Mouse (Mus musculus) embryonic facial prominence, embryonic 11.5 days (tissue): ENCODE results near the gene Cfap44. TPM values are rescaled to one million over a fixed set of nuclear protein-coding genes. Genes with fewer than 3 reads are reported as not detected.

Experiments used
- ATAC-seq: fragments of 200-750 bp; cut with Nextera tagmentation; replicated peaks from 2 replicates; pipeline ENCODE4 v1.8.0; 2017; ENCODE audit warnings: low read depth; ENCODE audit not compliant: insufficient number of reproducible peaks, low FRiP score, low TSS enrichment
- DNase-seq: peaks from one replicate; pipeline ENCODE4 v3.0.0-alpha.2; 2015; ENCODE audit warnings: low spot score
- H3K27ac ChIP-seq: fragments of 300-500 bp; sonication (generic); replicated peaks from 2 replicates; pipeline ENCODE4 v1.5.1; 2014; ENCODE audit warnings: mild to moderate bottlenecking, low read depth, low read length, control low read depth
- H3K27me3 ChIP-seq: fragments of 300-500 bp; sonication (generic); 2 replicates; pipeline ENCODE4 v1.6.1; 2014; ENCODE audit warnings: mild to moderate bottlenecking, low read length, moderate library complexity, mixed read lengths; ENCODE audit not compliant: control insufficient read depth, insufficient read depth
- H3K36me3 ChIP-seq: fragments of 300-500 bp; sonication (generic); replicated peaks from 2 replicates; pipeline ENCODE4 v1.6.1; 2014; ENCODE audit warnings: low read depth, mild to moderate bottlenecking, low read length, moderate library complexity, mixed read lengths; ENCODE audit not compliant: control insufficient read depth, insufficient read depth
- H3K4me1 ChIP-seq: fragments of 300-500 bp; sonication (generic); 2 replicates; pipeline ENCODE4 v1.6.1; 2014; ENCODE audit warnings: low read length, mixed read lengths; ENCODE audit not compliant: control insufficient read depth, insufficient read depth
- H3K4me2 ChIP-seq: fragments of 300-500 bp; sonication (generic); 2 replicates; pipeline ENCODE4 v1.6.1; 2014; ENCODE audit warnings: low read depth, mild to moderate bottlenecking, control low read depth, low read length, moderate library complexity
- H3K4me3 ChIP-seq: fragments of 300-500 bp; sonication (generic); 2 replicates; pipeline ENCODE4 v1.5.1; 2014; ENCODE audit warnings: low read depth, low read length, control low read depth
- H3K9ac ChIP-seq: fragments of 300-500 bp; sonication (generic); replicated peaks from 2 replicates; pipeline ENCODE4 v1.6.1; 2014; ENCODE audit warnings: mild to moderate bottlenecking, control low read depth, low read length
- H3K9me3 ChIP-seq: fragments of 300-500 bp; sonication (generic); replicated peaks from 2 replicates; pipeline ENCODE4 v1.6.1; 2016; ENCODE audit warnings: mild to moderate bottlenecking, low read length, inconsistent platforms, mixed read lengths; ENCODE audit not compliant: control insufficient read depth
- WGBS: fragments of 180-500 bp; shearing (Covaris S2); extraction: QIAGEN DNeasy Blood & Tissue Kit; methylation state at CpG from one replicate; pipeline ENCODE4 v1.1.7; 2014; 5-methylcytosine and 5-hydroxymethylcytosine counted together
- polyA plus RNA-seq: library from polyadenylated mRNA; unstranded; fragments of >200 nt; fragmentation: Nextera tagmentation; extraction: Ambion mirVana; gene quantifications from 2 replicates; pipeline ENCODE4 v1.2.1, GENCODE M21; 2014

Gene Cfap44
- polyA plus RNA-seq, 1 experiment from 2014 or later: 0.63 TPM

GRCm38 (mm10) chr16:44408290-44408689, 13.7 kb downstream of the Cfap44 start:
- no peak for DNase-seq
- Histone ChIP-seq H3K4me3 (no peak overlapping the region), H3K27ac (no peak overlapping the region), H3K4me1 (no peaks in the 10 kb centered on the region), H3K4me2 (no peak overlapping the region), H3K9me3 (no peaks in the 10 kb centered on the region), H3K36me3 (no peaks in the 10 kb centered on the region), H3K9ac (no peak overlapping the region), H3K27me3 (no peaks in the 10 kb centered on the region)
- 88% methylated on average over 2 of the region's 2 CpGs for whole genome bisulfite sequencing
- no peak for ATAC-seq

DNA sequence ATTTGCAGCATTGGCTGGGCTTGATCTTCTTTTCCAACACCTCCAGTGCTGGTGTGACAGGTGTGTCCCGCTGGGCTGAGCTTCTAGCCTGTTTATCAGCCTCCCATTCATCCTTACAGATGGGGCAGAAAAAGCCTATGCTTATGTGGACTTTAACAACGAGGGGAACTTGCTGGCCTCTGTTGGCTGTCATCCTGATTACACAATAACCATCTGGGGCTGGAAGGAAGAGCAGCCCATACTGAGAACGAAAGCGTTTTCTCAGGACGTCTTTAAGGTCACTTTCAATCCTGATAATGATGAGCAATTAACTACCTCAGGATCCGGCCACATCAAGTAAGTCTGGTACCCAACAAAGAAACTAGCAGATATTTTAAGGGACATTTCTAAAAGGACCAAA, 15.6 kb downstream of the Cfap44 start:
- no peaks in the 10 kb centered on the region for H3K9me3 ChIP-seq
- no peak for ATAC-seq
- no peaks in the 10 kb centered on the region for H3K4me1 ChIP-seq
- WGBS: 64% methylated on average over 6 of the region's 6 CpGs
- no peaks in the 10 kb centered on the region for H3K36me3 ChIP-seq
- no peak for DNase-seq
- H3K9ac ChIP-seq: no peak overlapping the region
- H3K4me3 ChIP-seq: no peak overlapping the region
- no peaks in the 10 kb centered on the region for H3K27me3 ChIP-seq
- no peak overlapping the region for H3K27ac ChIP-seq
- no peak overlapping the region for H3K4me2 ChIP-seq

GRCm38 (mm10) chr16:44417596-44417995, 23.0 kb downstream of the Cfap44 start:
- H3K4me3 ChIP-seq: no peak overlapping the region
- H3K27ac ChIP-seq: no peak overlapping the region
- H3K36me3 ChIP-seq: no peaks in the 10 kb centered on the region
- no peaks in the 10 kb centered on the region for H3K27me3 ChIP-seq
- no peak for DNase-seq
- no peak for ATAC-seq
- 78% methylated on average over 8 of the region's 8 CpGs for WGBS
- H3K4me1 ChIP-seq: no peaks in the 10 kb centered on the region
- H3K4me2 ChIP-seq: no peak overlapping the region
- H3K9me3 ChIP-seq: no peaks in the 10 kb centered on the region
- no peak overlapping the region for H3K9ac ChIP-seq

DNA sequence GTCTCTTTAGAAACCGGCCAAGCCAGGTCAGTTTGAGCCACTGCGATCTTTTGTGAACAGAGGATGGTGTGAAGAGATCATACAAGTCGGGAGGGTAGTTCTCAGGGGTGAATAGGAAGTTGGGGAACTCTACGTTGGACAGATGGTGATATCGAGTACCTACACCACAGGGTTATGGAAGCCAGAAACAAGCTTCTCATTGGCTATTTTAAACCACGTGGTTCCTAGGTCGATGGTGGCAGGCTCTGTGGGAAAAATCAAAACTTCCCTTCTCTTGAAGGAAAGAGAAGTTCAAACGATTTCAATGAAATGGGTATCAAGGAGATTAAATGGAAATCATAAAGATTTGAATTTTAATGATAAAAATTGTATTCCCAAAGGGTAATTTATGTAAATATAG, 27.1 kb downstream of the Cfap44 start:
- Histone ChIP-seq H3K9me3 (no peaks in the 10 kb centered on the region), H3K4me3 (no peak overlapping the region)
- WGBS: 83% methylated on average over 8 of the region's 8 CpGs

DNA sequence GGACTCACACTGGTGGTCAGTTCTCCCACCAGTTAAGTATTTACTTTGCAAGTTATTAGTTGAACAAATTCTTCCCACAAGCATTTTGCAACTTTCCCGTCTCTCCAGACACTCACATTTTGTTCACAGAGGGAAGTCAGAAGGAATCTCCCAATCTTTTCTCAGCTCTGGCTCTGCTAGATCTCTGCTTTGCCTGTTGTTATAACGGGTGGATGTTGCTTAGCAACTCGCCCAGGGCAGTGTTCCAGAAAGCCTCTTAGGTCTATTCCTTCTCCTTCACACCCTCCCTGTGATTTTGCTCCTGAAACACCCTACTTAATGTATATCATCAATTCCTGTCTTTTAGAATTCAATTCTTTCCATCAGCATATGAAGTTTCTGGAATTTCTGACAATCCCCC, 28.9 kb downstream of the Cfap44 start:
- no peaks in the 10 kb centered on the region for H3K36me3 ChIP-seq
- H3K4me1 ChIP-seq: no peaks in the 10 kb centered on the region
- H3K4me2 ChIP-seq: no peak overlapping the region
- DNase-seq (no peak), ATAC-seq (no peak)
- 59% methylated on average over 3 of the region's 3 CpGs for WGBS
- no peak overlapping the region for H3K9ac ChIP-seq
- H3K27me3 ChIP-seq: no peaks in the 10 kb centered on the region
- H3K27ac ChIP-seq: no peak overlapping the region
- H3K9me3 ChIP-seq: no peaks in the 10 kb centered on the region
- no peak overlapping the region for H3K4me3 ChIP-seq

More for the DNA sequence above, 27.1 kb downstream of the Cfap44 start:
- no peak overlapping the region for H3K9ac ChIP-seq
- no peak overlapping the region for H3K27ac ChIP-seq
- H3K4me1 ChIP-seq: no peaks in the 10 kb centered on the region
- no peaks in the 10 kb centered on the region for H3K36me3 ChIP-seq
- no peak overlapping the region for H3K4me2 ChIP-seq
- ATAC-seq (no peak), DNase-seq (no peak)
- H3K27me3 ChIP-seq: no peaks in the 10 kb centered on the region

- H3K27me3 ChIP-seq: no peaks in the 10 kb centered on the region
- no peak overlapping the region for H3K27ac ChIP-seq
- no peaks in the 10 kb centered on the region for H3K4me1 ChIP-seq
- 80% methylated on average over 5 of the region's 5 CpGs for WGBS
- no peak overlapping the region for H3K4me2 ChIP-seq
- no peak overlapping the region for H3K9ac ChIP-seq
- H3K9me3 ChIP-seq: no peaks in the 10 kb centered on the region
- H3K36me3 ChIP-seq: no peaks in the 10 kb centered on the region
- ATAC-seq (no peak), DNase-seq (no peak)
- H3K4me3 ChIP-seq: no peak overlapping the region
Observed at GRCm38 (mm10) chr16:44428456-44428855, 33.9 kb downstream of the Cfap44 start.

- Histone ChIP-seq H3K9me3 (no peaks in the 10 kb centered on the region), H3K27me3 (no peaks in the 10 kb centered on the region), H3K4me3 (no peak overlapping the region), H3K9ac (no peak overlapping the region), H3K36me3 (no peaks in the 10 kb centered on the region), H3K4me1 (no peaks in the 10 kb centered on the region), H3K27ac (no peak overlapping the region), H3K4me2 (no peak overlapping the region)
- no peak for ATAC-seq
- no peak for DNase-seq
- 66% methylated on average over 7 of the region's 7 CpGs for WGBS
Observed at GRCm38 (mm10) chr16:44430021-44430420, 35.4 kb downstream of the Cfap44 start.

DNA sequence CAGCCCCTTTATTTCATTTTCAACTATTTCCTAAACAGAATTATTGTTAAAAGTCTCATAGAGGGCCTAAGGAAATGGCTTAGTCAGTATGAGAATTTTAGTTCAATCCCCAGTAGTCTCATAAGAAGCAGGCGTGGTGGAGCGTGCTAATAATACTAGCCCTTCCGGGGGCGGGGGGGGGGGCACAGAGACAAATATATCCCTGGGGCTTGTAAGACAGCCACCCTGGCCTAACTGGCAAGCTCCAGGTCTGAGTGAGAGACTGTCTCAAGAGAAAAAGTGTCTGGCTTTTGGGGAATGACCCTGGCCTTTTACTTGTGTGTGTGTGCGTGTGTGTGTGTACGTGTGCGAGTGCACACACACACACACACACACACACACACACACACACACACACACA, 40.3 kb downstream of the Cfap44 start:
- DNase-seq: no peak
- H3K36me3 ChIP-seq: no peaks in the 10 kb centered on the region
- no peak overlapping the region for H3K27ac ChIP-seq
- no peaks in the 10 kb centered on the region for H3K9me3 ChIP-seq
- WGBS: 86% methylated on average over 7 of the region's 7 CpGs
- H3K9ac ChIP-seq: no peak overlapping the region
- no peak for ATAC-seq
- no peaks in the 10 kb centered on the region for H3K27me3 ChIP-seq
- no peaks in the 10 kb centered on the region for H3K4me1 ChIP-seq
- no peak overlapping the region for H3K4me2 ChIP-seq
- H3K4me3 ChIP-seq: no peak overlapping the region
